Mouse (Mus musculus): ENCODE data around the gene Mical3. TPM values are rescaled to one million over a fixed set of nuclear protein-coding genes. Genes with fewer than 3 reads are reported as not detected.

Mical3 gene
- total RNA-seq, 2 experiments from 2014 or later = 114 to 124 TPM

- DNase-seq = no peak
These were observed 40.0 kb downstream of the Mical3 start for GRCm38 (mm10) chr6:121090786-121091185.

GRCm38 (mm10) chr6:121087586-121088245 lies 43.1 kb downstream of the Mical3 start:
- intact Hi-C loops (cut with DNase I) = no loop called here

More at GRCm38 (mm10) chr6:121090786-121091185, 40.0 kb downstream of the Mical3 start:
- intact Hi-C loops (cut with DNase I) = no loop called here

GRCm38 (mm10) chr6:121087127-121087526 lies 43.7 kb downstream of the Mical3 start:
- DNase-seq = no peak
- intact Hi-C loops (cut with DNase I) = no loop called here

More at GRCm38 (mm10) chr6:121087586-121088245, 43.1 kb downstream of the Mical3 start:
- peak; percentile 44 to 65 for DNase-seq

- intact Hi-C loops (cut with DNase I) = no loop called here
- DNase-seq = no peak
These were observed 44.6 kb downstream of the Mical3 start for GRCm38 (mm10) chr6:121086226-121086625.

- intact Hi-C loops (cut with DNase I) = no loop called here
- DNase-seq = no peak
These were observed 46.7 kb downstream of the Mical3 start for GRCm38 (mm10) chr6:121084050-121084480.

- intact Hi-C loops (cut with DNase I) = no loop called here
- DNase-seq = no peak
These were observed 48.7 kb downstream of the Mical3 start for GRCm38 (mm10) chr6:121082094-121082473.

GRCm38 (mm10) chr6:121081288-121082093 lies 49.3 kb downstream of the Mical3 start:
- intact Hi-C loops (cut with DNase I) = no loop called here
- DNase-seq = no peak

- intact Hi-C loops (cut with DNase I) = no loop called here
- no peak for DNase-seq
These were observed 52.6 kb downstream of the Mical3 start for GRCm38 (mm10) chr6:121078175-121078574.

- intact Hi-C loops (cut with DNase I) = no loop called here
- DNase-seq = no peak
These were observed 53.8 kb downstream of the Mical3 start for GRCm38 (mm10) chr6:121076929-121077566.

GRCm38 (mm10) chr6:121075763-121076162 lies 55.0 kb downstream of the Mical3 start:
- intact Hi-C loops (cut with DNase I) = no loop called here
- DNase-seq = no peak

- intact Hi-C loops (cut with DNase I) = no loop called here
- DNase-seq = no peak
These were observed 57.5 kb downstream of the Mical3 start for GRCm38 (mm10) chr6:121073312-121073711.

GRCm38 (mm10) chr6:121072615-121073014 lies 58.2 kb downstream of the Mical3 start:
- no peak for DNase-seq
- intact Hi-C loops (cut with DNase I) = no loop called here

- intact Hi-C loops (cut with DNase I) = no loop called here
These were observed 60.1 kb downstream of the Mical3 start for GRCm38 (mm10) chr6:121070584-121071230.

GRCm38 (mm10) chr6:121069156-121069555 lies 61.6 kb downstream of the Mical3 start:
- DNase-seq = no peak
- intact Hi-C loops (cut with DNase I) = loop anchor here (5.0 kb wide), 1 partner anchor 38 kb away; no protein-coding TSS in a partner anchor

More at GRCm38 (mm10) chr6:121070584-121071230, 60.1 kb downstream of the Mical3 start:
- DNase-seq = no peak

- intact Hi-C loops (cut with DNase I) = loop anchor here (5.0 kb wide), 1 partner anchor 39 kb away; no protein-coding TSS in a partner anchor
- no peak for DNase-seq
These were observed 62.7 kb downstream of the Mical3 start for GRCm38 (mm10) chr6:121068087-121068464.

GRCm38 (mm10) chr6:121067426-121068086 lies 63.2 kb downstream of the Mical3 start:
- intact Hi-C loops (cut with DNase I) = loop anchor here (5.0 kb wide), 1 partner anchor 40 kb away; no protein-coding TSS in a partner anchor
- peak in 1 of 2 experiments; percentile 36 for DNase-seq

- no peak for DNase-seq
- intact Hi-C loops (cut with DNase I) = loop anchor here (5.0 kb wide), 1 partner anchor 41 kb away; no protein-coding TSS in a partner anchor
These were observed 64.0 kb downstream of the Mical3 start for GRCm38 (mm10) chr6:121066761-121067160.

- intact Hi-C loops (cut with DNase I) = loop anchor here (5.0 kb wide), 1 partner anchor 43 kb away; no protein-coding TSS in a partner anchor
- DNase-seq = no peak
These were observed 66.3 kb downstream of the Mical3 start for GRCm38 (mm10) chr6:121064356-121065015.

- no peak for DNase-seq
- intact Hi-C loops (cut with DNase I) = no loop called here
These were observed 67.0 kb downstream of the Mical3 start for GRCm38 (mm10) chr6:121063771-121064170.

All from heart, postnatal 14 days (tissue).